Mouse (Mus musculus): ENCODE data around the gene Pafah1b3.

GRCm38 (mm10) chr7:25281166-25281733, 16.5 kb downstream of the Pafah1b3 start:
- TF ChIP-seq CTCF (conservative IDR thresholded peaks at IDR 0.05; ENCODE audit: low read length) (no peak), NANOG (IDR thresholded peaks at IDR 0.05; ENCODE audit: borderline replicate concordance, low read length) (no peak)
